Mouse (Mus musculus) splenic B cell, adult 2 months (primary cell): ENCODE measurements around the gene 4430402I18Rik.

ENCODE experiments used
- DNase-seq: peaks from one replicate; pipeline ENCODE4 v3.0.0-alpha.2; 2011; ENCODE audit warnings: low read depth, low spot score
- H3K27me3 ChIP-seq: 2 replicates; pipeline ENCODE4 v1.6.1; 2012; ENCODE audit warnings: mild to moderate bottlenecking, low read length, moderate library complexity, mixed read lengths; ENCODE audit not compliant: control insufficient read depth, poor library complexity, insufficient read depth, severe bottlenecking
- H3K36me3 ChIP-seq: 2 replicates; pipeline ENCODE4 v1.6.1; 2012; ENCODE audit warnings: mild to moderate bottlenecking, low read length, moderate library complexity, mixed read lengths; ENCODE audit not compliant: control insufficient read depth, poor library complexity, insufficient read depth, severe bottlenecking

4430402I18Rik gene

GRCm38 (mm10) chr19:28941271-28941670, 26.3 kb downstream of the 4430402I18Rik start:
- Histone ChIP-seq H3K36me3 (no peaks in the 10 kb centered on the region), H3K27me3 (no peaks in the 10 kb centered on the region; the same call in 1 of the 2 replicates)
- DNase-seq, result no peak

- Histone ChIP-seq H3K27me3 (no peaks in the 10 kb centered on the region; the same call in 1 of the 2 replicates), H3K36me3 (no peaks in the 10 kb centered on the region)
- DNase-seq, result no peak
Observed at GRCm38 (mm10) chr19:28940135-28940874, 27.3 kb downstream of the 4430402I18Rik start.

GRCm38 (mm10) chr19:28934897-28935296, 32.7 kb downstream of the 4430402I18Rik start:
- no peaks in the 10 kb centered on the region for H3K27me3 ChIP-seq
- H3K36me3 ChIP-seq, result no peaks in the 10 kb centered on the region
- no peak for DNase-seq

- Histone ChIP-seq H3K27me3 (no peaks in the 10 kb centered on the region), H3K36me3 (no peaks in the 10 kb centered on the region)
- no peak for DNase-seq
Observed at GRCm38 (mm10) chr19:28929034-28929433, 38.6 kb downstream of the 4430402I18Rik start.

GRCm38 (mm10) chr19:28927396-28927795, 40.2 kb downstream of the 4430402I18Rik start:
- H3K36me3 ChIP-seq, result no peaks in the 10 kb centered on the region
- H3K27me3 ChIP-seq, result no peaks in the 10 kb centered on the region
- DNase-seq, result no peak

GRCm38 (mm10) chr19:28926366-28926765, 41.2 kb downstream of the 4430402I18Rik start:
- Histone ChIP-seq H3K27me3 (no peaks in the 10 kb centered on the region), H3K36me3 (no peaks in the 10 kb centered on the region)
- DNase-seq, result no peak

GRCm38 (mm10) chr19:28917839-28918238, 49.8 kb downstream of the 4430402I18Rik start:
- Histone ChIP-seq H3K27me3 (no peaks in the 10 kb centered on the region), H3K36me3 (no peaks in the 10 kb centered on the region)
- no peak for DNase-seq

GRCm38 (mm10) chr19:28916492-28916891, 51.1 kb downstream of the 4430402I18Rik start:
- H3K36me3 ChIP-seq, result no peaks in the 10 kb centered on the region
- H3K27me3 ChIP-seq, result no peaks in the 10 kb centered on the region
- DNase-seq, result no peak

- Histone ChIP-seq H3K27me3 (no peaks in the 10 kb centered on the region), H3K36me3 (no peaks in the 10 kb centered on the region)
- DNase-seq, result no peak
Observed at GRCm38 (mm10) chr19:28915602-28916250, 51.9 kb downstream of the 4430402I18Rik start.

GRCm38 (mm10) chr19:28914598-28914997, 53.0 kb downstream of the 4430402I18Rik start:
- H3K27me3 ChIP-seq, result no peaks in the 10 kb centered on the region
- no peak for DNase-seq

GRCm38 (mm10) chr19:28908693-28909092, 58.9 kb downstream of the 4430402I18Rik start:
- Histone ChIP-seq H3K36me3 (no peaks in the 10 kb centered on the region), H3K27me3 (no peaks in the 10 kb centered on the region)
- no peak for DNase-seq

More at GRCm38 (mm10) chr19:28914598-28914997, 53.0 kb downstream of the 4430402I18Rik start:
- H3K36me3 ChIP-seq, result no peaks in the 10 kb centered on the region

- no peak for DNase-seq
- no peaks in the 10 kb centered on the region for H3K36me3 ChIP-seq
Observed at GRCm38 (mm10) chr19:28908186-28908585, 59.4 kb downstream of the 4430402I18Rik start.

GRCm38 (mm10) chr19:28903536-28904119, 64.0 kb downstream of the 4430402I18Rik start:
- Histone ChIP-seq H3K27me3 (no peaks in the 10 kb centered on the region), H3K36me3 (no peaks in the 10 kb centered on the region)
- DNase-seq, result no peak

More at GRCm38 (mm10) chr19:28908186-28908585, 59.4 kb downstream of the 4430402I18Rik start:
- no peaks in the 10 kb centered on the region for H3K27me3 ChIP-seq

- H3K36me3 ChIP-seq, result no peaks in the 10 kb centered on the region
- DNase-seq, result no peak
Observed at GRCm38 (mm10) chr19:28902806-28903205, 64.8 kb downstream of the 4430402I18Rik start.

GRCm38 (mm10) chr19:28902111-28902510, 65.5 kb downstream of the 4430402I18Rik start:
- H3K36me3 ChIP-seq, result no peaks in the 10 kb centered on the region
- no peak for DNase-seq
- no peaks in the 10 kb centered on the region for H3K27me3 ChIP-seq

More at GRCm38 (mm10) chr19:28902806-28903205, 64.8 kb downstream of the 4430402I18Rik start:
- no peaks in the 10 kb centered on the region for H3K27me3 ChIP-seq
